Mouse (Mus musculus): ENCODE measurements around the gene Ift74.
"Not testable (repeated sequence)": the region's sequence is repeated elsewhere in the genome, so short reads cannot be mapped to it uniquely, and the experiment has no call there.

- TF ChIP-seq POLR2A, CTCF (IDR thresholded peaks at IDR 0.05; ENCODE audit: extremely low read depth, insufficient read depth, low read length): not testable (repeated sequence)
Observed at GRCm38 (mm10) chr4:94650426-94651175, 36.3 kb downstream of the Ift74 start.

All from cortical plate, adult 2 months (tissue).